Mouse (Mus musculus): Measurements from ENCODE around the gene Gm12248. TPM values are rescaled to one million over a fixed set of nuclear protein-coding genes. Genes with fewer than 3 reads are reported as not detected.

The Gm12248 gene
- total and polyA plus RNA-seq, 3 experiments: not detected

- peaks cover under 1 to 70% of the 10 kb centered on the region in 2 experiments for H3K36me3 ChIP-seq (replicated peaks in 1 of 2; ENCODE audit: control insufficient read depth in 1 of 2, insufficient read depth in 1 of 2, low read length in 1 of 2)
- dilution Hi-C loops (cut with MboI; ENCODE audit: extremely low pct_ligation_motif_present, extremely low pct_unique_long_range_greater_than_20kb, low sequenced_read_pairs) (no loop called here), in situ Hi-C loops (cut with MboI; ENCODE audit: low pct_ligation_motif_present, low pct_unique_long_range_greater_than_20kb, low sequenced_read_pairs) (no loop called here)
- H3K9ac ChIP-seq (ENCODE audit: insufficient read depth, low read depth): no peak overlapping the region
- no peak overlapping the region for H3K4me3 ChIP-seq (replicated peaks in 1 of 3; ENCODE audit: low read depth in 2 of 3, low read length in 2 of 3, poor library complexity in 1 of 3)
- peaks cover 98% of the 10 kb centered on the region for H3K79me2 ChIP-seq (replicated peaks; ENCODE audit: control insufficient read depth, extremely low read depth, insufficient read depth, poor library complexity, severe bottlenecking)
- H3K4me2 ChIP-seq (ENCODE audit: insufficient read depth, low read depth, poor library complexity, severe bottlenecking): peak overlapping the region; percentile 10; the same call in 1 of the 2 replicates
- no peak overlapping the region for H3K27ac ChIP-seq (ENCODE audit: insufficient read depth, low read depth)
- TF ChIP-seq ZMIZ1 (IDR thresholded peaks at IDR 0.05; ENCODE audit: low read depth, low read length) (peak; percentile 46; the same call in 1 of the 2 replicates), JUND (conservative IDR thresholded peaks at IDR 0.05; ENCODE audit: low read depth, low read length) (no peak), ZC3H11A (IDR thresholded peaks at IDR 0.05; ENCODE audit: low read depth, low read length) (no peak), MAX (IDR thresholded peaks at IDR 0.05; ENCODE audit: low read length) (peak; percentile 50; the same call in 1 of the 2 replicates), UBTF (IDR thresholded peaks at IDR 0.05; ENCODE audit: low read depth, low read length) (no peak), USF1 (IDR thresholded peaks at IDR 0.05; ENCODE audit: low read depth, low read length) (peak; percentile 79), E2F4 (IDR thresholded peaks at IDR 0.05; ENCODE audit: insufficient replicate concordance, low read depth, low read length) (no peak), KAT2A (IDR thresholded peaks at IDR 0.05; ENCODE audit: insufficient replicate concordance, low read length) (no peak), BHLHE40 (IDR thresholded peaks at IDR 0.05; ENCODE audit: low read depth, low read length) (peak; percentile 79), PAX5 (IDR thresholded peaks at IDR 0.05; ENCODE audit: low read length) (no peak), USF2 (conservative IDR thresholded peaks at IDR 0.05; ENCODE audit: low read depth, low read length) (peak; percentile 78)
- H3K9me3 ChIP-seq (replicated peaks; ENCODE audit: low read length): no peaks in the 10 kb centered on the region
- no peak for DNase-seq (ENCODE audit: extremely low read depth)
- peaks cover 40 to 93% of the 10 kb centered on the region in 2 experiments for H3K4me1 ChIP-seq (ENCODE audit: control insufficient read depth in 1 of 2, insufficient read depth in 2 of 2)
- H3K27me3 ChIP-seq (replicated peaks): no peaks in the 10 kb centered on the region
Measured at GRCm38 (mm10) chr11:58033635-58034034, 59.3 kb downstream of the Gm12248 start.

- no peak overlapping the region for H3K27ac ChIP-seq (ENCODE audit: insufficient read depth, low read depth)
- peaks cover 44 to 96% of the 10 kb centered on the region in 2 experiments for H3K4me1 ChIP-seq (ENCODE audit: control insufficient read depth in 1 of 2, insufficient read depth in 2 of 2)
- H3K79me2 ChIP-seq (replicated peaks; ENCODE audit: control insufficient read depth, extremely low read depth, insufficient read depth, poor library complexity, severe bottlenecking): peaks cover 100% of the 10 kb centered on the region
- dilution Hi-C loops (cut with MboI; ENCODE audit: extremely low pct_ligation_motif_present, extremely low pct_unique_long_range_greater_than_20kb, low sequenced_read_pairs): no loop called here
- no peak overlapping the region for H3K4me3 ChIP-seq (replicated peaks in 1 of 3; ENCODE audit: low read depth in 2 of 3, low read length in 2 of 3, poor library complexity in 1 of 3)
- H3K9ac ChIP-seq (ENCODE audit: insufficient read depth, low read depth): no peak overlapping the region
- no peaks in the 10 kb centered on the region for H3K27me3 ChIP-seq (replicated peaks)
- no peaks in the 10 kb centered on the region for H3K9me3 ChIP-seq (replicated peaks; ENCODE audit: low read length)
- in situ Hi-C loops (cut with MboI; ENCODE audit: low pct_ligation_motif_present, low pct_unique_long_range_greater_than_20kb, low sequenced_read_pairs): no loop called here
- TF ChIP-seq RCOR1 (conservative IDR thresholded peaks at IDR 0.05; ENCODE audit: low read depth, low read length) (no peak), MXI1 (IDR thresholded peaks at IDR 0.05; ENCODE audit: low read depth, low read length) (no peak), ELF1 (IDR thresholded peaks at IDR 0.05; ENCODE audit: low read depth, low read length) (no peak), KAT2A (IDR thresholded peaks at IDR 0.05; ENCODE audit: insufficient replicate concordance, low read length) (no peak), EP300 (IDR thresholded peaks at IDR 0.05; ENCODE audit: low read length) (no peak), USF1 (IDR thresholded peaks at IDR 0.05; ENCODE audit: low read depth, low read length) (no peak), MEF2A (IDR thresholded peaks at IDR 0.05; ENCODE audit: borderline replicate concordance, low read depth, low read length) (no peak), UBTF (IDR thresholded peaks at IDR 0.05; ENCODE audit: low read depth, low read length) (no peak), ZKSCAN1 (IDR thresholded peaks at IDR 0.05; ENCODE audit: borderline replicate concordance, low read depth, low read length) (no peak), MAX (IDR thresholded peaks at IDR 0.05; ENCODE audit: low read length) (no peak), ETS1 (conservative IDR thresholded peaks at IDR 0.05; ENCODE audit: low read depth, low read length) (no peak), USF2 (conservative IDR thresholded peaks at IDR 0.05; ENCODE audit: low read depth, low read length) (no peak), E2F4 (IDR thresholded peaks at IDR 0.05; ENCODE audit: insufficient replicate concordance, low read depth, low read length) (no peak), NRF1 (IDR thresholded peaks at IDR 0.05; ENCODE audit: low read depth, low read length) (no peak), SMC3 (IDR thresholded peaks at IDR 0.05; ENCODE audit: low read depth, low read length) (no peak), TBP (conservative IDR thresholded peaks at IDR 0.05; ENCODE audit: low read depth, low read length) (no peak), GABPA (IDR thresholded peaks at IDR 0.05; ENCODE audit: insufficient replicate concordance, low read depth, low read length) (no peak), CHD1 (IDR thresholded peaks at IDR 0.05; ENCODE audit: low read depth, low read length) (no peak), ZNF384 (IDR thresholded peaks at IDR 0.05; ENCODE audit: low read depth, low read length) (no peak)
- 0 out of 2 replicates have a peak overlapping the region, but pooled peaks have one; percentile 1 for H3K4me2 ChIP-seq (ENCODE audit: insufficient read depth, low read depth, poor library complexity, severe bottlenecking)
- H3K36me3 ChIP-seq (replicated peaks in 1 of 2; ENCODE audit: control insufficient read depth in 1 of 2, insufficient read depth in 1 of 2, low read length in 1 of 2): peaks cover 2 to 75% of the 10 kb centered on the region in 2 experiments
- no peak for DNase-seq (ENCODE audit: extremely low read depth)
Measured at GRCm38 (mm10) chr11:58031176-58031575, 61.8 kb downstream of the Gm12248 start.

Measured in CH12.LX (cell line).